Comparison of ENCODE assay signal across 12 mouse cellular contexts in the genomic region with DNA sequence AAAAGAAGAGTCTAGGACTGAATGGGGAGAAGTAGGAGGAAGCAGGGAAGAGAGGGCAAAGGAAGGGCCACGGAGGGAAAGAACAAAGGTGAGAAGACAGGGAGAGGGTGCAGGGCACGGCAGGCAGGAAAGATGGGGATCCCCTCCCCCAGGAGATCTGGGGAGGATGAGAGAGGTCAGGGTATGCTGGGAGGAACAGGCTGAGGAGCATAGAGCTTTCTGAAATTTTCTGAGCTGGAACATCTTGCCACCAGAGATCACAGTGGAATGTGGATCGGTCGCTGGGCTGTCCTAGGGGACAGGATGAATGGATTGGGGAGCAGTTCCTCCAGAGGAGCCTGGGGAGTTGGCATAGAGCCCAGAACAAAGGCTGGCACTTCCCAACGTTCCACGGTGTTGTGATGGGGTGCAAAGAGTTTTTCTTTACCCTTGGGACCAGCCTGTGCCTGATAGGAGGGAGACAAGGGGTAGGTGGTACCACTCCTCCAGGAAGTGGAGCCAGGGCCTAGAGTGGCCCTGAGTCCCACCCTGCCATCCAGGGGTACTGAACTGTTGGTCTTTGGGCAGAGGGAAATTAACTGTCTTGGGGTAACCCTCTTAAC.
DNase-seq lines count a peak whose midpoint lies in the region; ATAC-seq and TF ChIP-seq lines count a peak whose summit lies in the region.
"Had no signal": no experiment of that assay in that cellular context is flagged by ENCODE, and none has a peak within 500 bp of the region (broad histone marks: within the 10 kb centered on the region; RNA-seq: fewer than 3 reads in every experiment).

No protein-coding gene starts in this region.

- no peak for TF ChIP-seq CTCF in midbrain, postnatal 0 days (IDR thresholded peaks at IDR 0.05)
- TF ChIP-seq CTCF in hindbrain, postnatal 0 days (IDR thresholded peaks at IDR 0.05; ENCODE audit: low read depth) = no peak

- H3K4me1 ChIP-seq in heart, embryonic 15.5 days (replicated peaks) = peaks cover 10% of the 10 kb centered on the region
- no peaks in the 10 kb centered on the region for H3K4me1 ChIP-seq in midbrain, postnatal 0 days (ENCODE audit: insufficient read depth, low read length)
- peaks cover 14% of the 10 kb centered on the region for H3K4me1 ChIP-seq in midbrain, embryonic 10.5 days
- peaks cover 4% of the 10 kb centered on the region for H3K4me1 ChIP-seq in hindbrain, postnatal 0 days (ENCODE audit: insufficient read depth, low read length)
- H3K4me1 ChIP-seq in stomach, embryonic 16.5 days (ENCODE audit: control insufficient read depth, insufficient read depth, low read length) = no peaks in the 10 kb centered on the region
- H3K4me1 ChIP-seq: liver, embryonic 13.5 days had no signal

- no peak overlapping the region for H3K4me3 ChIP-seq in heart, embryonic 15.5 days
- H3K4me3 ChIP-seq in midbrain, postnatal 0 days (ENCODE audit: low read depth, low read length) = no peak overlapping the region
- no peak overlapping the region for H3K4me3 ChIP-seq in midbrain, embryonic 10.5 days
- H3K4me3 ChIP-seq in hindbrain, postnatal 0 days (ENCODE audit: low read length) = no peak overlapping the region
- H3K4me3 ChIP-seq in stomach, embryonic 16.5 days (replicated peaks; ENCODE audit: low read length) = no peak overlapping the region
- H3K4me3 ChIP-seq: liver, embryonic 13.5 days had no signal

- no peaks in the 10 kb centered on the region for H3K9me3 ChIP-seq in heart, embryonic 15.5 days (replicated peaks)
- no peaks in the 10 kb centered on the region for H3K9me3 ChIP-seq in midbrain, postnatal 0 days (ENCODE audit: low read length)
- H3K9me3 ChIP-seq in midbrain, embryonic 10.5 days (replicated peaks) = no peaks in the 10 kb centered on the region
- no peaks in the 10 kb centered on the region for H3K9me3 ChIP-seq in hindbrain, postnatal 0 days (ENCODE audit: low read length)
- H3K9me3 ChIP-seq in stomach, embryonic 16.5 days (replicated peaks; ENCODE audit: control insufficient read depth, low read length) = no peaks in the 10 kb centered on the region
- H3K9me3 ChIP-seq: liver, embryonic 13.5 days had no signal

- DNase-seq in heart, adult 9 months (ENCODE audit: low spot score in 2 of 2) = no peak
- peak; percentile 65 for DNase-seq in midbrain, postnatal 0 days (ENCODE audit: low spot score)
- no peak for DNase-seq in midbrain, embryonic 10.5 days (ENCODE audit: low spot score)
- peak; percentile 57 for DNase-seq in hindbrain, postnatal 0 days (ENCODE audit: low spot score)
- no peak for DNase-seq in thymus, postnatal 25 days
- DNase-seq: kidney, postnatal 36 days; liver, embryonic 13.5 days; spleen, adult 18-20 months had no signal

- no peak overlapping the region for H3K4me2 ChIP-seq in heart, embryonic 15.5 days
- H3K4me2 ChIP-seq in midbrain, postnatal 0 days (ENCODE audit: low read depth, low read length, poor library complexity, severe bottlenecking) = no peak overlapping the region
- no peak overlapping the region for H3K4me2 ChIP-seq in hindbrain, postnatal 0 days (ENCODE audit: low read depth, low read length)
- H3K4me2 ChIP-seq in stomach, embryonic 16.5 days (ENCODE audit: low read depth, low read length) = no peak overlapping the region
- H3K4me2 ChIP-seq: liver, embryonic 13.5 days; midbrain, embryonic 11.5 days had no signal

- no peak overlapping the region for H3K27ac ChIP-seq in heart, embryonic 15.5 days
- H3K27ac ChIP-seq in midbrain, postnatal 0 days (ENCODE audit: low read depth, low read length) = no peak overlapping the region
- H3K27ac ChIP-seq in midbrain, embryonic 10.5 days (replicated peaks) = no peak overlapping the region
- no peak overlapping the region for H3K27ac ChIP-seq in hindbrain, postnatal 0 days
- no peak overlapping the region for H3K27ac ChIP-seq in stomach, embryonic 16.5 days (ENCODE audit: low read length)
- H3K27ac ChIP-seq: liver, embryonic 13.5 days had no signal

- ATAC-seq in heart, embryonic 15.5 days (replicated peaks; ENCODE audit: insufficient number of reproducible peaks, insufficient read depth, low FRiP score, low read depth) = peak; percentile 53; the same call in 1 of the 2 replicates
- no peak for ATAC-seq in midbrain, postnatal 0 days (ENCODE audit: low FRiP score)
- ATAC-seq in hindbrain, postnatal 0 days = peak; percentile 56
- peak; percentile 50; the same call in 1 of the 2 replicates for ATAC-seq in stomach, embryonic 16.5 days (ENCODE audit: insufficient read depth, low FRiP score)
- ATAC-seq: activated CD4-positive, CD25-positive, alpha-beta regulatory T cell, adult 4 months had no signal

- 20% methylated on average over 6 of the region's 6 CpGs for WGBS in heart, embryonic 15.5 days
- WGBS in midbrain, postnatal 0 days = 48% methylated on average over 6 of the region's 6 CpGs
- 75% methylated on average over 6 of the region's 6 CpGs for WGBS in midbrain, embryonic 10.5 days
- WGBS in hindbrain, postnatal 0 days = 24% methylated on average over 6 of the region's 6 CpGs
- 26% methylated on average over 6 of the region's 6 CpGs for WGBS in stomach, embryonic 16.5 days

- H3K27me3 ChIP-seq in heart, embryonic 15.5 days = no peaks in the 10 kb centered on the region
- no peaks in the 10 kb centered on the region for H3K27me3 ChIP-seq in midbrain, postnatal 0 days (ENCODE audit: insufficient read depth, low read length)
- H3K27me3 ChIP-seq in midbrain, embryonic 10.5 days (ENCODE audit: low read depth, poor library complexity, severe bottlenecking) = 0 out of 2 replicates have a peak, but pooled peaks cover 3% of the 10 kb centered on the region
- H3K27me3 ChIP-seq in hindbrain, postnatal 0 days (ENCODE audit: insufficient read depth, low read length) = no peaks in the 10 kb centered on the region
- H3K27me3 ChIP-seq in stomach, embryonic 16.5 days (ENCODE audit: control insufficient read depth, insufficient read depth, low read length) = no peaks in the 10 kb centered on the region
- H3K27me3 ChIP-seq: liver, embryonic 13.5 days had no signal

- no peak overlapping the region for H3K9ac ChIP-seq in heart, embryonic 15.5 days
- H3K9ac ChIP-seq in midbrain, postnatal 0 days (replicated peaks; ENCODE audit: low read length, poor library complexity, severe bottlenecking) = no peak overlapping the region
- H3K9ac ChIP-seq in hindbrain, postnatal 0 days (replicated peaks; ENCODE audit: low read length) = no peak overlapping the region
- no peak overlapping the region for H3K9ac ChIP-seq in stomach, embryonic 16.5 days (ENCODE audit: low read length)
- H3K9ac ChIP-seq: liver, embryonic 13.5 days had no signal

- no peaks in the 10 kb centered on the region for H3K36me3 ChIP-seq in heart, embryonic 15.5 days
- no peaks in the 10 kb centered on the region for H3K36me3 ChIP-seq in midbrain, postnatal 0 days (ENCODE audit: insufficient read depth, low read length)
- H3K36me3 ChIP-seq in midbrain, embryonic 10.5 days = no peaks in the 10 kb centered on the region
- H3K36me3 ChIP-seq in hindbrain, postnatal 0 days (ENCODE audit: insufficient read depth, low read length) = no peaks in the 10 kb centered on the region
- no peaks in the 10 kb centered on the region for H3K36me3 ChIP-seq in stomach, embryonic 16.5 days (ENCODE audit: control insufficient read depth, insufficient read depth, low read length)
- H3K36me3 ChIP-seq: liver, embryonic 13.5 days had no signal

Comparison
In these comparisons a context has a peak if more than half of its experiments do, and no peak if none do; other contexts are left out.
1. DNase-seq: peak in midbrain, postnatal 0 days (single experiment) and hindbrain, postnatal 0 days (single experiment); none in heart, adult 9 months (0 of 2), midbrain, embryonic 10.5 days (single experiment) and thymus, postnatal 25 days (single experiment).